Mouse (Mus musculus) cortical plate, adult 2 months (tissue): ENCODE data around the gene Mpc2.

Experiments used
- CTCF ChIP-seq: fragments of 200-500 bp; IDR thresholded peaks from 2 replicates; pipeline ENCODE4 v1.5.1; 2011; ENCODE audit warnings: mild to moderate bottlenecking, control low read depth, low read length; ENCODE audit not compliant: insufficient read depth; ENCODE audit errors: extremely low read depth
- POLR2A ChIP-seq: fragments of 200-500 bp; IDR thresholded peaks from 2 replicates; pipeline ENCODE4 v1.6.1; 2011; ENCODE audit warnings: mild to moderate bottlenecking, low read length, control low read depth; ENCODE audit not compliant: insufficient read depth; ENCODE audit errors: extremely low read depth

DNA sequence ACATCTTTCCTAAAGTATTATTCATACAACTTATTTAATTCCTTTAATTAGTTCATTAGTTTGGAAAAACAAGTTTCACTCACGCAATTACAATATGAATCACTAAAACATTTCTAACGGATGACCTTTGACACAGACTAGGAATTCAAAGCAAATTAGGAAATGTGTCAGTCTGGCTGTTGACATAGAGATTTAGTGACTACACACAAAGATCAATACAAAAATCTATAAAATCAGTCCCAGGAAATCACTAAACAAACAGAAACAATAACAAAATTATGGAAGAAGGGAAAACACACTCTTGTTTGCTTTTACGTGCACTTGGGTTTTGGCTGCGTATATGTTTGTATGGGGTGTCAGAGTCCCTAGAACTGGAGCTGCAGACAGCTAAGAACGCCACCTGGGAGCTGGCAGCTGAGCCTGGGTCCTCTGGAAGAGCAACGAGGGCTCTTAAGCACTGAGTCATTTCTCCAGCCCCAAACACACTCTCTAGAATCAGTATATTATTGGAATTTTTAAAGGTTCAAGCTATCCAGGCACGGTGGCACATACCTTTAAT, 39.0 kb upstream of the Mpc2 start:
- no peak for TF ChIP-seq POLR2A
- no peak for TF ChIP-seq CTCF
